Mouse (Mus musculus) kidney, adult 2 months (tissue): ENCODE measurements around the gene Rarb. TPM values are rescaled to one million over a fixed set of nuclear protein-coding genes. Genes with fewer than 3 reads are reported as not detected.

Experiments
- DNase-seq: peaks from one replicate; pipeline ENCODE4 v3.0.0; 2021
- H3K27ac ChIP-seq: fragments of 200-500 bp; 2 replicates; pipeline ENCODE4 v1.5.1; 2012; ENCODE audit warnings: low read depth, low read length, control low read depth, inconsistent platforms; ENCODE audit not compliant: insufficient read depth
- H3K27me3 ChIP-seq: fragments of 200-500 bp; replicated peaks from 2 replicates; pipeline ENCODE4 v1.6.1; 2012; ENCODE audit warnings: mild to moderate bottlenecking, moderate library complexity, low read length, inconsistent platforms; ENCODE audit not compliant: control insufficient read depth, insufficient read depth
- H3K36me3 ChIP-seq: fragments of 200-500 bp; 2 replicates; pipeline ENCODE4 v1.6.1; 2012; ENCODE audit warnings: mild to moderate bottlenecking, moderate library complexity, low read length, inconsistent platforms; ENCODE audit not compliant: control insufficient read depth, insufficient read depth
- H3K4me1 ChIP-seq: fragments of 200-500 bp; 2 replicates; pipeline ENCODE4 v1.6.1; 2011; ENCODE audit warnings: low read length; ENCODE audit not compliant: control insufficient read depth, insufficient read depth
- H3K4me3 ChIP-seq: fragments of 200-500 bp; 2 replicates; pipeline ENCODE4 v1.5.1; 2011; ENCODE audit warnings: mild to moderate bottlenecking, low read depth, low read length, control low read depth; ENCODE audit not compliant: insufficient read depth
- CTCF ChIP-seq: fragments of 200-500 bp; conservative IDR thresholded peaks from 2 replicates; pipeline ENCODE4 v1.5.1; 2011; ENCODE audit warnings: low read depth, mild to moderate bottlenecking, control low read depth, low read length, moderate library complexity, mixed read lengths; ENCODE audit not compliant: insufficient read depth, insufficient read length
- POLR2A ChIP-seq: fragments of 200-500 bp; IDR thresholded peaks from one replicate; pipeline ENCODE4 v1.6.1; 2011; ENCODE audit warnings: low read depth, low read length, control low read depth
- WGBS: fragments of 180-500 bp; shearing (Covaris S2); methylation state at CpG from one replicate; pipeline ENCODE4 v1.1.7; 2018; 5-methylcytosine and 5-hydroxymethylcytosine counted together
- polyA plus RNA-seq: library from polyadenylated mRNA; depleted of rRNA; stranded (reverse); fragments of >200 nt; gene quantifications from 2 replicates; pipeline ENCODE4 v1.2.3, GENCODE M21; 2012

Rarb gene
- polyA plus RNA-seq, 1 experiment: 7.5 TPM

DNA sequence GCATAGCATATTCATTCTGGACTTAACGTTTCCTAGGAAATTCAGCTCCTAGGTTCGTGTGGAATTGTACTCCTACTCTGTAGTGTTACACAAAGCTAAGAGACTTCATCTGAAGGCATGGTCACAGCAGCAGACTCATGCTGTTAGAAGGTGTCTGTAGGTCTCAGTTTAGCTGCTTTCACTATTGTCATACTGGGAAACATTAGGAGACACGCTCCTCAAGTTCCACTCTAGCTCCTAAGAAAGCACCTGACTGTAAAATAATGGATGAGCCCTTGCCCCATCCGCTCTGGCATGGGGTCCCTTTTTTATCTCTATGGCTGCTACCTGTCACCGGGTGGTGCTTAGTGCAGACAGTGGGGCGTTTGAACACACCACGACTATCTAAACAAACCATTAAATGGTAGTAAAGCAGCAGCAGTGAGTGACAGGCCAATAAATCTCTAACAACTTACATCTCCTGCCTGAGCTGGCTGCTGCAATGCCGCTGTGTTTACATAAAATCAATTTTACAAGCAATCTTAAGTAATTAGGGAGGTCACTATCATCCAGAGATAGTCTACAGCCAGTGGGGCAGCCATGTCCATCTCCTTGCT is 214.4 kb downstream of the Rarb start:
- Histone ChIP-seq H3K27me3 (no peaks in the 10 kb centered on the region), H3K4me1 (peaks cover 4% of the 10 kb centered on the region), H3K27ac (no peak overlapping the region), H3K36me3 (no peaks in the 10 kb centered on the region), H3K4me3 (no peak overlapping the region)
- 44% methylated on average over 8 of the region's 8 CpGs for WGBS
- TF ChIP-seq CTCF (no peak), POLR2A (no peak)
- no peak for DNase-seq

GRCm38 (mm10) chr14:16603040-16603590 is 215.8 kb downstream of the Rarb start:
- Histone ChIP-seq H3K27me3 (no peaks in the 10 kb centered on the region), H3K36me3 (no peaks in the 10 kb centered on the region), H3K4me1 (peaks cover 4% of the 10 kb centered on the region), H3K4me3 (no peak overlapping the region), H3K27ac (peak overlapping the region; percentile 63)
- 14% methylated on average over 5 of the region's 5 CpGs for WGBS
- TF ChIP-seq CTCF (no peak), POLR2A (no peak)
- peak; percentile 80 for DNase-seq

GRCm38 (mm10) chr14:16599224-16599623 is 219.7 kb downstream of the Rarb start:
- Histone ChIP-seq H3K36me3 (no peaks in the 10 kb centered on the region), H3K4me3 (no peak overlapping the region), H3K27ac (no peak overlapping the region), H3K27me3 (no peaks in the 10 kb centered on the region), H3K4me1 (peaks cover 4% of the 10 kb centered on the region)
- WGBS: 79% methylated on average over 7 of the region's 7 CpGs
- no peak for DNase-seq
- TF ChIP-seq CTCF: no peak
- no peak for TF ChIP-seq POLR2A

- Histone ChIP-seq H3K36me3 (no peaks in the 10 kb centered on the region), H3K27ac (peak overlapping the region; percentile 59; the same call in 1 of the 2 replicates), H3K4me3 (no peak overlapping the region), H3K4me1 (no peaks in the 10 kb centered on the region), H3K27me3 (no peaks in the 10 kb centered on the region)
- WGBS: 29% methylated on average over 4 of the region's 4 CpGs
- DNase-seq: peak; percentile 75
- no peak for TF ChIP-seq POLR2A
- TF ChIP-seq CTCF: no peak
Observed at GRCm38 (mm10) chr14:16598074-16598501, 220.9 kb downstream of the Rarb start.

DNA sequence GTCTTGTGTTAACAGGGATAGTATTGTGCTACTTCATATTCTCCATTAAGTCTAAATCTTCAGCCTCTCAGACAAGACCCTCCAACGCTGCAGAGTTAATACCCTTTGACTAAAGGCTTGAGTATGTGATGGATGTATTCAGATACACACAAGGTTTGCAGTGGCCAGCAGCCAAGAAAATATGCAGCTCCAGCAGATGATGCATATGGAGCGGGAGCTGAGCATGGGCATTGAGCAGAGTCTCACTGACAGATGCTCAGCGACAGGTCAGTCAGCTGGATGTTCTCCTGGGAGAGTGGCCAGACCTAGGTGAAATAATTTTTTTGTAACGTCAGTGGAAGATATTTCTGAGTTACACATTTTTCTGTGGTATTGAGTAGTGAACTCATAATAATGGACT is 229.8 kb downstream of the Rarb start:
- Histone ChIP-seq H3K4me1 (no peaks in the 10 kb centered on the region), H3K4me3 (no peak overlapping the region), H3K27me3 (no peaks in the 10 kb centered on the region), H3K36me3 (no peaks in the 10 kb centered on the region), H3K27ac (no peak overlapping the region)
- TF ChIP-seq POLR2A (no peak), CTCF (no peak)
- WGBS: 81% methylated on average over 4 of the region's 4 CpGs
- DNase-seq: no peak

DNA sequence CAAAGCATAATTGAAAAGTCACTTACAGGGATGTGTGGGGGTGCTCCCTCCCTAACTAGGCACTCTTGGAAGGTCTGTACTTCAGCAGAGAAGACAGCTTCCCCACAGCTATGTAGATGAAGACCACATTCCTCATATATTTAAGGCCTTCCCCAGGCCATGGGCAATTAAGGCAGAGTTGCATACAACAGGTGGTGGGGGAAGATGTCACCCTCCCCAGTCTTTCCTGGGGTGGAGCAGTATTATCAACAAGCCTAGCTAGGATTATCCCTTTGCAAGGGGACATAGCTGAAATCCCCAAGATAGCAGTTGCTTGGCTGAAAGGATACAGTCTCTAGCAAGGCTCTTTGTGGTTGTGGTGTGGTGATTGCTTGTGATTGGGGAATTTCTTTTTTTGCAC is 240.9 kb downstream of the Rarb start:
- no peaks in the 10 kb centered on the region for H3K36me3 ChIP-seq
- H3K4me3 ChIP-seq: no peak overlapping the region
- DNase-seq: no peak
- no peak overlapping the region for H3K27ac ChIP-seq
- 0 out of 2 replicates have a peak, but pooled peaks cover 5% of the 10 kb centered on the region for H3K4me1 ChIP-seq
- TF ChIP-seq POLR2A (no peak), CTCF (no peak)
- no peaks in the 10 kb centered on the region for H3K27me3 ChIP-seq

- 31% methylated on average over 1 of the region's 1 CpGs for WGBS
Observed at GRCm38 (mm10) chr14:16577049-16577448, 241.9 kb downstream of the Rarb start.

More at GRCm38 (mm10) chr14:16577049-16577448, 241.9 kb downstream of the Rarb start:
- peak; percentile 52 for DNase-seq
- Histone ChIP-seq H3K27me3 (no peaks in the 10 kb centered on the region), H3K36me3 (no peaks in the 10 kb centered on the region), H3K27ac (0 out of 2 replicates have a peak overlapping the region, but pooled peaks have one; percentile 22), H3K4me1 (0 out of 2 replicates have a peak, but pooled peaks cover 5% of the 10 kb centered on the region), H3K4me3 (no peak overlapping the region)
- TF ChIP-seq POLR2A: no peak
- TF ChIP-seq CTCF: no peak; the same call in 1 of the 2 replicates
